Mouse (Mus musculus) ES-CJ7 (cell line): Measurements from ENCODE around the gene Celf2.
A peak's percentile ranks its signal among the peaks of the same experiment; 100 is the strongest.

Experiments used
- DNase-seq: peaks from one replicate; pipeline ENCODE4 v3.0.0; 2011; ENCODE audit warnings: low read depth, low spot score

The Celf2 gene

GRCm38 (mm10) chr2:6556913-6557312, 952.5 kb downstream of the Celf2 start:
- no peak for DNase-seq

- no peak for DNase-seq
These were observed 955.7 kb downstream of the Celf2 start for GRCm38 (mm10) chr2:6553656-6554055.

DNA sequence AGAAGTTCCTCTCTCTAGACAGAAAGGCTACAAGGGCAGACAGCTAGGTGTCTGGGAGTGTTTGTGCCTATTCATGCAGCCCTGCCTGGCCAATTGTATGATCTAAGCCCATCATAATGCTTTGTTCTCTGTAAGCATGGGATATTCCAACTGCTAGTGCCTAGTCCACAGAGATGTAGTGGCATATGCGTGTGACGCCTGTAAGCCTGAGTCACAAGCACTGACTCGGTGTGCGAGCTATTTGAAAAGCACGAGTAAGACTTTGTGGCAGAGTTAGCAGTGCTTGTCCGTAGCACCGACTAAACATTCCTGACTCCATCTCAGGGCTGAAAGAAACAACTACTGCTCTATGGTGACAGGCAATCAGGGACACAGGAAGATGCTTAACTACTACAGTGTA, 960.1 kb downstream of the Celf2 start:
- no peak for DNase-seq

DNA sequence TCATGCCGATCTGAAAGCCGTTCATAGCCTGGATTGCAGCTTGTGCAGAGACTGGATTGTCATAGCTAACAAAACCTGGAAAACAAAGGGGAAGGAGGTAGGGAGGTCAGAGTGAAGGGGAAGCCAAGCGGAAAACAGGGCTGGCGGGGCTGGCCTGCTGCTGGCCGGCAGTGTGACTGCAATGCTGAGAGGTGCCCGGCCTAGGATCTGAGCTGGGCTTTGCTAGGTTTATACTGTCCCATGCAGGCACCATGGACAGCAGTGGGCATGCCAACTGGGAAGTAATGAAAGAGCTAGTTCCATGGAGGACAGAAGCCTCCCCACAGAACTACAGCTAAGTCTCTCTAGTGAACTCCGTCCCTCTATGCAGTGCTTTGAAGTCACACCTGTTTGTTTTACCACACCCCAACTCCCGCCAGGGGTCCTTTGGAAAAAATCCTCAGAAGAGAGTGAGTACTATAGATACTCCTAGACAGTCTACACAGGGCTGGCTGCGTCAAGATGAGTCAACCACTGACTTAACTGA, 962.2 kb downstream of the Celf2 start:
- peak; percentile 27 for DNase-seq

GRCm38 (mm10) chr2:6546462-6547138, 962.8 kb downstream of the Celf2 start:
- no peak for DNase-seq

DNA sequence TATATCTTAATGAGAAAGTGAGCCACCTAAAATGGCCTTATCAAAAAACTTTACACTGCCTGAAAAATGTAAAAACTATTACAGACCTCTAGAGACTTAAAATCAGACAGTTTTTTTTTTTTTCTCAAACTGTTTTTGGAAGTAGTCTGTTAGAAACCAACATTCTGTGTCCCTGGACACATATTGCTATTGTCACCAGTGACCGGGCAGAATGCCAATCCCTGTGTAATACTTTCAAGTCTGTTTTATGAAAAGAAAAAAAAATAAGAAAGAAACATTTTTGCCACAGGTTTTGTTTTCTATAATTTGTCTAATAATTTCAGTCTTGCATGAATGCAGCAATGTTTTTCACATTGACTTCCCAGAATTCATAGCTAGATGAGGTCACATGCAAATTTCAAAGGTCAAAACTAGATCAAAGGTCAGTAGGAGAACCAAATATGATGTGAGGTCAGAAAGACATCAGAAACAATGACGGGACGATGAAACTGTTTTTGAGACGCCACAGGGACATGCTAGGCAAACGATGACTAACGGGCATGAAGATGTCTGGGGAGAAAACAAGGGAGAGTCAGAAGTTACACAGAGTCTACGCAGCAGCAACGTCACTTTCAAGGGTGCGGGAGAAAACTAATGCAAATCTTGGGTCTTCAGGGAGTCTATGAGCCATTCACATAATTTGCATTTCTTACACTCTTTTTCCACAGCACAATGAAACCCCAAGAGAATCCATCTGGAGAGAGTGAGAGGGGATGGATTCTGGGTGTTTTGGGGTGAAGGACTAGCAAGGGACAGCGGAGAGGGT, 964.0 kb downstream of the Celf2 start:
- DNase-seq: no peak

DNA sequence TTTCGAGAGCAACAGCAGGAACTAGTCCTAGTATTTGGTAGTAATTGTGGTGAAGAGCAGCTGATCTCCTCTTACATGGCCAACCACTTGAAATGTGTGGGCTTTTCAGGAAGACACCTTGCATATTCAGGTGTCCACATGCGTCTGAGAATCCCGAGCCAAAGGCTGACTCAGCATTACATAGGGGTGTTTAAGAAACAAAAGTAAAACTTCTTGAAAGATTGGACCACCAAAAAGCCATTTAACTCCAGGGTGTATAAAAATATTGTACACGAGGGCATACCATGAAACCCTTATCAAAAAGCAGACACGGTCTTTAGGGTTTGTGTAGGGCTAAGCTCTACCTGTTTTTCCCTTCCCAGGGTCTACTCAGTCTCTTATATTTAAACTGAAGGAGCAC, 965.7 kb downstream of the Celf2 start:
- no peak for DNase-seq

- DNase-seq: no peak
These were observed 966.7 kb downstream of the Celf2 start for GRCm38 (mm10) chr2:6542556-6543180.

DNA sequence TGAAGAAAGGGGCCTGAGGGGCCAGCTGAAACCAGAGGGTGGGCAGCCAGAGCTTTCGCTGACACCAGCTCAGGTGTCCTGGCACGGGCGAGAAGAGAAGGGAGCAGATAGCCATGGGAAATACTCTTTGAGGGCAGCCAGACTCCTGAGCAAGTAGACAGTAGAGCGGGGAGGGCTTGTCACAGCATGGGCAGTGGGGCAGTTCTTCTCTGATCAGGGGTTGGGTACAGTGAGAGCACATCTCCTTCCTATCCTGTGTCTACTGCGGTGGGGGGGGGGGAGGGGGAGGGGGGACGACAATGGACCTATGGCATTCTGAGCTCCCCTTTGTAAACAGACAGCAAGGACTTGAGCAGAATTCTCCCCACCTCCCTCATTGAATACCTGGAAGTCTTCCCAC, 968.5 kb downstream of the Celf2 start:
- no peak for DNase-seq

DNA sequence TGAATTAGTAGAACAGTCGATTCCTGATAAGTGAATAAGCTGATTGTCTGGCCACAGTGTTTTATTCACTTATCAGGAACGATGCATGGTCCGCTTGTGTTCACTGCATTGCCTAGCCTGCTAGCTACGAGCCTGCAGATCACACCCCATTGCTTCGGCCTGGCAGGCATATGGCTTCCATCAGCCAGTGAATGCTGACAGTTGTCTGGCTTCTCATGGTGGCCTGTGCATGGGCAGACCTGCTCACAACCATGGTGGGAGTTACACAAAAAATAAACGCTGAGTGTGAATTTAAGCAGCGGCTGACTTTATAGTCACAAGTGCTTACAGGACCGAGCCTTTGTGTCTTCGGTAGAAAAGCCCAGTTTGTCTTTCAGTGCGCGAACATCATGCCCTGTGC, 969.3 kb downstream of the Celf2 start:
- DNase-seq: no peak

DNA sequence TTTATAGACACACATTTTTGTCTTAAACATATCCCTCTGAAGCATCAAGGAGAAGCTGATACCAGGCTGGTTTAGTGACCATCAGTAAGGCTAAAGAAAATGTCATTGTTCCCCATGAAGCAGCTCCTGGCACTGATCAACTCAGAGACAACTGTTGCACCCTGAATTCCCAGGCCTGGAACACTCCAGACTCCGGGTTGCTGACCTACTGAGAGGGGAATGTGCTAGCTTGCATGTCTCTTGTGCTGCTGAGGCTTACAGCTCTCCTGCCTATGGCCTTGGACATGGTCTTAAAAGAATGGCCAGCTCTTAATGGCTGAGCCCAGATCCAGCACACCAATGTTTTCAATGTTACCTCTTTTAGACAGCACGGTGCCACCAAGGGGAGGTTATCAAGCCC, 970.9 kb downstream of the Celf2 start:
- DNase-seq: no peak

- no peak for DNase-seq
These were observed 971.3 kb downstream of the Celf2 start for GRCm38 (mm10) chr2:6538031-6538430.

DNA sequence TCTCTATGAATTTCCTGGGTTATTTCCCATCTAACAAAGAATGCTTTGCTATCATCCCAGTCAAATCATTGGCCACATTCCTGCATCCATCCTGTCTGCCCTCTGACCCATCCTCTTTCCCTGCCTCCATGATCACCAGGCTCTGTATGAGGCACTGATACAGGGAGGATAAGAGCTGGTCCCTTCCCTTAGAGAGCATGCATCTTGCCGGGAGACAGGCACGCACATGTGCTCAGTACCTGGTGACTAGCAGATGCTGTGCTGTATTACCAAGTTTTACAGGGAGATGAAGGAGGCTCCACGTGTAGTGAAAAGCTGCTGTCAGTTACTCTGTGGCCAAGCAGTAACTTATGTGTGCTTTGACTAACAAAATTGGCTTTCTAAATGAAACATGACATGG, 972.0 kb downstream of the Celf2 start:
- DNase-seq: no peak

GRCm38 (mm10) chr2:6536372-6536771, 973.0 kb downstream of the Celf2 start:
- DNase-seq: no peak

DNA sequence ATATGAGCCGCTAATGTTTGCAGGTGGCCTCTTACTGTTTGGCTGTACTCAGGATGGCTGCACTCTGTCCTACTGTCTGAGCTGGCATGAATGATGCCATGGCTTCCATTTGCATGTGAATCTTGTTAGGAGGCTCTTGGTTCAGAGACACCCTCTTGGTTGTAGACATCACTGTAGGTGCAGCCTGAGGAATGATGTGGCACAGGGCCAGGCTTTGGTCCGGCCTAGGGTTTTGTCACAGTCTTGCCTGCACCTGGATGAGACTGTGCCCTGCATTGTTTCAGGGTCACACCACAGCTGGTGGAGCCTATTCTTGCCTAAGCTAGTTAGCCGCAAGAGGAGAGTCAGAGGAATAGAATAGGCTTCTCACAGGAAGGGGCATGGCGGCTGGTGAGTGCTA, 977.0 kb downstream of the Celf2 start:
- DNase-seq: no peak

- no peak for DNase-seq
These were observed 981.3 kb downstream of the Celf2 start for GRCm38 (mm10) chr2:6528076-6528475.

DNA sequence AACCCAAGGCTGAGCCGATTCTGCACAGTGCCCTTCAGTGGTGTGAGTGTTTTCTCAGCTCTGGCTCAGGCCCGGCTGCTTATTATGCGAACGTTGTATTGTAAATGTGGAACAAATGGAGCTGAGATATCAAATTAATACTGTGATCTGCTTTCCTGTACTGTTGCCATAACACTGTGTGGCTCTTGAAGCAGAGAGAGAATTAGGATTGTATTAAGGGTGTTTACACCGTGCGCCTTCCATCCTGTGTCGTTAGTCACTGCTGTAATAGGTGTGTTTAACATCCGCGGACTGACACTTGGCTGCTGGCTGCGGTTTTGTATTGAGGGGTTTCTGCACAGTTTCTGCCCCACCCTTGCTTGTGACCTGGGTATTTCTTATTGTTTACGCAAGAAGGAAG, 982.5 kb downstream of the Celf2 start:
- DNase-seq: no peak

DNA sequence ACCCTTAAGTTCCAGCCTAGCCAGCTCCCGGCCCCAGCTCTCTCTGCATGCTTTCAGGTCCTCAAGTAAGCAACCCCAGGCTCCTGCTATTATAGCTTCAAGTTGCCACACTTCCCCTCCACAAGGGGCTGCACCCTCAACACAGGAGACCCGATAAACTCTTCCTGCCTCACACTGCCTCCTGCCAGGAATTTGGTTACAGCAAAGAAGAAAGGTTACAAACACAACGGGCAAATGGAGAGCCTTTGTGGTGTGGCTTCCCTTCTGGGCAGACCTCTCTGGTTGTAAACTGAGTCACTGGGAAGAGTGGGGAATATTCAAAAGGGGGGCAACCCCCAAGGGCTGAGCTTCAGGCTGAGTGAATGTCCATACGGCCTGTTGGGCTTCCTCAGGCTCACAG, 983.1 kb downstream of the Celf2 start:
- DNase-seq: no peak

- DNase-seq: no peak
These were observed 985.5 kb downstream of the Celf2 start for GRCm38 (mm10) chr2:6523924-6524300.

DNA sequence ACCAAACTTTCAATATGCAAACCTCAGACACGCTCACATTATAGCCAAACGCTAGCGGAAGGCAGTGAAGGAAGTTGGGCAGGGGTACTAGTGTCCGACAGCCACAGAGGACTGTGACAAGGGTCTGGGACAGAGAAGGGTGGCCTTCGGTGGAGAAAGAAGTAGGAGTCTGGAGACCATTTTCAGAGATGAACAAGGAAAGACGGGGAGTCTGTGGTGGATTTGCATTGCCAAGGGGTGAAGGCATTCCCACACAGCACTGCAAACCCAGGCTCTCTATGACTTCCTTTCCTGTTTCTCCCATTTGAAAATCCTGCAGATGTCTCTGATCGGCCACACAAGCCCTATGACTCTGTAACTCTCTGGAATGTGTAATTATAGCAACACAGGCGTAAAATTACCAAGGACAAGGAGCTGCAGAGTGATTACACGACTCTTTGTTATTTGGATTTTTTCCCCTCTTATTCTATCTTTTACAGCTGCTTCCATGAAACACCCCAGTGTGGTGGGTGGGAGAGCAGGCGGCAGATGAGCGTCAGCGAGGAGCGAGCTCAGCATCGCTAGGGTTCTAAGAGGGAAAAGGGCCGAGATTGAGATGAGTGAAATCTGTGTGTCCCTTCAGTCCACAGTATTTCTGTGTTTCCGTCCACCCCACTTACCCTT, 986.0 kb downstream of the Celf2 start:
- DNase-seq: no peak

- no peak for DNase-seq
These were observed 987.0 kb downstream of the Celf2 start for GRCm38 (mm10) chr2:6522411-6522810.

- DNase-seq: no peak
These were observed 996.2 kb downstream of the Celf2 start for GRCm38 (mm10) chr2:6513176-6513575.
